Mouse (Mus musculus) forebrain, embryonic 13.5 days (tissue): Measurements from ENCODE around the gene Casp14. TPM values are rescaled to one million over a fixed set of nuclear protein-coding genes. Genes with fewer than 3 reads are reported as not detected.
"Not testable (repeated sequence)": the region's sequence is repeated elsewhere in the genome, so short reads cannot be mapped to it uniquely, and the experiment has no call there.

Experiments
- ATAC-seq: fragments of 200-750 bp; cut with Nextera tagmentation; 2 replicates; pipeline ENCODE4 v1.8.0; 2017
- H3K27ac ChIP-seq: fragments of 300-500 bp; sonication (generic); 2 replicates; pipeline ENCODE4 v1.5.1; 2015; ENCODE audit warnings: inconsistent platforms, mild to moderate bottlenecking, moderate library complexity
- H3K27me3 ChIP-seq: fragments of 300-500 bp; sonication (generic); 2 replicates; pipeline ENCODE4 v1.6.1; 2015; ENCODE audit warnings: mild to moderate bottlenecking, inconsistent platforms
- H3K36me3 ChIP-seq: fragments of 300-500 bp; sonication (generic); 2 replicates; pipeline ENCODE4 v1.6.1; 2015; ENCODE audit warnings: mild to moderate bottlenecking, inconsistent platforms; ENCODE audit not compliant: poor library complexity, severe bottlenecking
- H3K4me1 ChIP-seq: fragments of 300-500 bp; sonication (generic); 2 replicates; pipeline ENCODE4 v1.6.1; 2015; ENCODE audit warnings: inconsistent platforms
- H3K4me2 ChIP-seq: fragments of 300-500 bp; sonication (generic); 2 replicates; pipeline ENCODE4 v1.6.1; 2015; ENCODE audit warnings: inconsistent platforms, mild to moderate bottlenecking, moderate library complexity
- H3K4me3 ChIP-seq: fragments of 300-500 bp; sonication (generic); 2 replicates; pipeline ENCODE4 v1.5.1; 2015; ENCODE audit warnings: mild to moderate bottlenecking, inconsistent platforms
- H3K9ac ChIP-seq: fragments of 300-500 bp; sonication (generic); 2 replicates; pipeline ENCODE4 v1.6.1; 2015; ENCODE audit warnings: mild to moderate bottlenecking, inconsistent platforms
- H3K9me3 ChIP-seq: fragments of 300-500 bp; sonication (generic); replicated peaks from 2 replicates; pipeline ENCODE4 v1.6.1; 2016; ENCODE audit warnings: inconsistent platforms
- WGBS: fragments of 180-500 bp; shearing (Covaris S2); methylation state at CpG from one replicate; pipeline ENCODE4 v1.1.7; 2015; 5-methylcytosine and 5-hydroxymethylcytosine counted together
- polyA plus RNA-seq: library from polyadenylated mRNA; unstranded; fragments of >200 nt; fragmentation: Nextera tagmentation; extraction: Ambion mirVana; gene quantifications from 2 replicates; pipeline ENCODE4 v1.2.1, GENCODE M21; 2015

The Casp14 gene
- polyA plus RNA-seq, 1 experiment from 2014 or later, result not detected

DNA sequence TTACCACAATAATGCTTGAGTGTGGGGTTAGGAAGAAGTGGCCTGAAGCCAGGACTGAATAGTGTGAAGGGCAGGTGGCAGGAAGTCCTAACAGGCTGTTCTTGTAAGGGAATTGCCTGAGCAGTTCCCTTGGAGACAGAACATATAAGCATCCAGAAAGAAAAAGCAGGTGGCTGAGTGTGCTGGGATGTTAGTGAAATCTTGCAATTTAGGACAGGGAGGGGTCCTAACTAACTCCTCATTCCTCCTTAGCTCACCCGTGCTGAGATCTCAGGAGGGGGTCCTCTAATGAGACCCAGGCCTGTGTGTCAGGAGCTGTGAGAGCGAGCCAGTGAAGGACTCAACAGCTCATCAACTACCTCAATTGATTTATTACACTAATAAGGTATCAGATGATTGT is 5.3 kb upstream of the Casp14 start:
- Histone ChIP-seq H3K27me3 (no peaks in the 10 kb centered on the region), H3K9ac (no peak overlapping the region), H3K4me3 (no peak overlapping the region), H3K9me3 (no peaks in the 10 kb centered on the region), H3K27ac (no peak overlapping the region), H3K36me3 (no peaks in the 10 kb centered on the region), H3K4me1 (peaks cover 7% of the 10 kb centered on the region; the same call in 1 of the 2 replicates), H3K4me2 (no peak overlapping the region)
- 13% methylated on average over 2 of the region's 2 CpGs for WGBS
- ATAC-seq, result no peak

DNA sequence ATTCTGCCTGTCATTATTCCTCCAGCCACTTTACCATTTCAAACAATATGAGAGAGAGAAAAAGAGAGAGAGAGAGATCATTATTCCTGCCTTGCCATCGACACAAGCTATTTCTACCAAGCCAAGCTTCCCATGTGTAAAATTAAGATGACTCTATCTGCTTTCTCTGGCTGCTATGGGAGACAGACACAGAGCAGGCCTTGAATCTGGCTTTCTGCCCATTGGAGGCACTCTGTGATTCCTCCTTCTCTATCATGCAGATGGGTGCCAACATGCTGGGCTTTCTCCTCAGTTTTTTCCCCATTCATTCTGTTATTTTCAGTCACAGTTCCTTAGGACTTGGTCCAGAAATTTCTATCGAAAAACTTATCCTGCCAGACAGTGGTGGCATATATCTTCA is 4.6 kb upstream of the Casp14 start:
- H3K9ac ChIP-seq, result no peak overlapping the region
- H3K27ac ChIP-seq, result no peak overlapping the region
- 53% methylated on average over 2 of the region's 2 CpGs for WGBS
- peaks cover 7% of the 10 kb centered on the region; the same call in 1 of the 2 replicates for H3K4me1 ChIP-seq
- no peak overlapping the region for H3K4me3 ChIP-seq
- H3K4me2 ChIP-seq, result no peak overlapping the region
- no peaks in the 10 kb centered on the region for H3K9me3 ChIP-seq
- H3K27me3 ChIP-seq, result no peaks in the 10 kb centered on the region
- H3K36me3 ChIP-seq, result no peaks in the 10 kb centered on the region
- ATAC-seq, result peak; percentile 84; the same call in 1 of the 2 replicates

DNA sequence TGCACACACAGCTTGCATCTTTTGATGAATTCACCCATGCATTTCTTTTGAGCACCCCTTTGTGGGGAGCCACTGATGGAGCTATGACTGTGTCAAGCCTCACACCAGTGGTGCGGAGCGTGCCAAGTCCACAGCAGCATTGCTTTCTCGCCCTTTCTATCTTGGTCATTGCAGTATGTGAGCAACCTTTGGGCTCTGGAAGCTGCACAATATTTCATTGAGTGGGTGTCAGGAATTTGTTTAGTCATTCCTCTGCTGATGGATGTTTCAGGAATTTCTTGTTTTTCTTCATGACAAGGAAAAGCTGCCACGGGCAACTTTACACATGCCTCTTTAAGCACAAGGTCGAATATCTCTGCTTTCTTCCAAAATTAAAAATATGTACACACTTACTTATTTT is 3.9 kb upstream of the Casp14 start:
- ATAC-seq, result no peak
- Histone ChIP-seq H3K4me3 (no peak overlapping the region), H3K27me3 (no peaks in the 10 kb centered on the region), H3K4me1 (peaks cover 7% of the 10 kb centered on the region; the same call in 1 of the 2 replicates), H3K27ac (no peak overlapping the region), H3K36me3 (no peaks in the 10 kb centered on the region), H3K4me2 (no peak overlapping the region), H3K9me3 (no peaks in the 10 kb centered on the region), H3K9ac (no peak overlapping the region)
- 94% methylated on average over 5 of the region's 5 CpGs for WGBS

DNA sequence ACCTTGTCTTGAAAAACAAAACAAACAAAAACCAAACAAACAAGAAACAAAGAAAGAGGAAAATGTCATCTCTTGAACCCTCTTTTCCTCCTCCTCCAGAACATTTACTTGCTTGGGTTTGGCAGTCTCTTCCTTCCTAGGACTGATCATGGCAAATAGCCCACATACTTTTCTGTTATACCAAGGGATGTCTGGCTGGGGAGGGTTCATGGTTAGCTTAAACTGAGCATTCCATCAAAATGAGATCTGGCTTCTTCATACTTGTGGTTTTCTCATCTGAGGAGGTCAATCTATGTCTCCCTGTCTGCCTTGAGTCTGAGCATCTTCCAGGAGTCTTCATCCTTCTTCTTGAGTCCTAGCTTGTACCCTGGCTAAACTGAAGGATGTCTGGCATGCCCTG is 1.9 kb downstream of the Casp14 start:
- Histone ChIP-seq H3K9me3 (no peaks in the 10 kb centered on the region), H3K27me3 (no peaks in the 10 kb centered on the region), H3K4me1 (no peaks in the 10 kb centered on the region), H3K36me3 (no peaks in the 10 kb centered on the region), H3K4me3 (no peak overlapping the region), H3K27ac (no peak overlapping the region), H3K4me2 (no peak overlapping the region), H3K9ac (no peak overlapping the region)
- no peak for ATAC-seq

DNA sequence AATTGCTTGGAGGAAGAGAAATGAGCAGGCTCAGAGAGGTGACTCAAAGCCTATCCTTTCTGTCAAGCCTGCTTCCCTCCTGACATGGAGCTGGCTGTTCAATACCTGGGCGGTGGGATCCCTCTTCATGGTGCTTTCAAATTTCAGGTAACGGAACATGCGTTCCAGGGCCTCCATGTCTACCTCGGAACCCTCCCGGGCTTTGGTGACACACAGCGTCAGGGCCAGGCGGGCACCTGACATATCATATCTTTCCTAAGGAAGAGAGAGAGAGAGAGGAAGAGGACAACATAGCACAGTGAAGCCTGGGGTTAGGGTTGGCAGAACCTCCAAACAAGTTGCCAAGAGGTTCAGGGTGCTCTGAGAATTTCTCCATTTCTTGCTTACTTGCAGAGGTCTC is 2.9 kb downstream of the Casp14 start:
- H3K36me3 ChIP-seq, result no peaks in the 10 kb centered on the region
- ATAC-seq, result no peak
- no peak overlapping the region for H3K4me2 ChIP-seq
- H3K27ac ChIP-seq, result no peak overlapping the region
- H3K4me3 ChIP-seq, result no peak overlapping the region
- H3K9me3 ChIP-seq, result no peaks in the 10 kb centered on the region
- no peak overlapping the region for H3K9ac ChIP-seq
- WGBS, result 95% methylated on average over 7 of the region's 7 CpGs
- no peaks in the 10 kb centered on the region for H3K27me3 ChIP-seq
- H3K4me1 ChIP-seq, result no peaks in the 10 kb centered on the region

DNA sequence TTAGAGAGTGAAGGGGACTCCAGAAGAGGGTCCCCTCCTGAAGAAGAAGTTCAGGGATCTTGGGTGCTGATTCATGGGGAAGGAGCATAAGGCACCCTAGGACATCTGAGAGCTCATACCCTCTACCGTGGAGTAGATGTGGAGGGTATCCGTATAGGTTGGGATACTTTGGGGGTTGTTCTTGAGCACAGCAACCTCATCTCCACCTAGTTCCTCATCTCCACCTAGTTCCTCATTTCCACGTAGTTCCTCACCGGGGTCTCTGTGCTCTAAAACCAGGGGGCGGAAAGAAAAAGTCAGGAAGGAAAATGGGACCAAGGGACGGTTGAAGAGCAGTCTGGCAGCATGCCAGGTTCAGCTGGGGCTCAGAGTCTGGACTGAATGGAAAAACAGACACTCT is 4.0 kb downstream of the Casp14 start:
- no peaks in the 10 kb centered on the region for H3K9me3 ChIP-seq
- ATAC-seq, result no peak
- H3K9ac ChIP-seq, result no peak overlapping the region
- H3K4me2 ChIP-seq, result no peak overlapping the region
- H3K27me3 ChIP-seq, result no peaks in the 10 kb centered on the region
- H3K36me3 ChIP-seq, result no peaks in the 10 kb centered on the region
- no peaks in the 10 kb centered on the region for H3K4me1 ChIP-seq
- H3K4me3 ChIP-seq, result no peak overlapping the region
- WGBS, result 85% methylated on average over 6 of the region's 6 CpGs
- H3K27ac ChIP-seq, result no peak overlapping the region

DNA sequence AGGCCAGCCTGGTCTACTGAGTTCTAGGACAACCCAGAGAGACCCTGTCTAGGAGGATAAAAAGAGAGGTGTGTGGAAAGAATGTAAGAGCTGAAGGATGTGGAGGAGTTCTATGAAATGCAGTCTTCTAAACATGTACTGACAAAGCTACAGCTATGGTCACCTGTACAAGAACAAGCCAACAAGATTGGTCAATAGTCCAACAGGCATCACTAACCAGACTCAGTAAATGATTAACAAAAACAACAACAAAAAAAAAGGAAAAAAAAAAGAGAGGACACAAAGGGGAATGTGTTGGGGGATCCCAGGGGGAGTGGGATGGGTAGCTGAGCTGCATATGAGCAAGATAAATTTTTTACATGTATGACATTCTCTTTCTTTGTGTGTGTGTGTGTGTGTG is 7.4 kb downstream of the Casp14 start:
- Histone ChIP-seq H3K9ac (no peak overlapping the region), H3K4me2 (no peak overlapping the region), H3K27ac (no peak overlapping the region), H3K36me3 (no peaks in the 10 kb centered on the region), H3K4me3 (no peak overlapping the region), H3K9me3 (no peaks in the 10 kb centered on the region), H3K27me3 (no peaks in the 10 kb centered on the region), H3K4me1 (no peaks in the 10 kb centered on the region)
- ATAC-seq, result no peak

DNA sequence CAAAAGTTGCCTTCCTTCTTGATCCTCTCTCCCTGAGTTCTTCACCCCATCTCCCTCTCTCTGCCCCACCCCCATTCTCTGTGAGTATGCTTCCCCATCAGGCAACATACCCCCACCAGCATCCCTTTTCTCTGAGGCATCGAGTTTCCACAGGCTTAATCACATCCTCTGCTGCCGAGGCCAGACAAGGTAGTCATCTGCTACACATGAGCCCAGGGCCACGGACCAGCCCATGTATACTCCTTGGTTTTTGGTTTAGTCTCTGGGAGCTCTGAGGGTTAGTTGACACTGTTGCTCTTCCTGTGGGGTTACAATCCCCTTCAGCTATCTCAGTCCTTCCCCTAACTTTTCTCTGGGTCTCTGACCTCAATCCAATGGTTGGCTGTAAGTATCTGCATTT is 17.2 kb downstream of the Casp14 start:
- Histone ChIP-seq H3K9me3 (no peaks in the 10 kb centered on the region), H3K36me3 (no peaks in the 10 kb centered on the region), H3K4me2 (no peak overlapping the region), H3K27me3 (no peaks in the 10 kb centered on the region), H3K4me1 (no peaks in the 10 kb centered on the region), H3K27ac (no peak overlapping the region), H3K9ac (no peak overlapping the region), H3K4me3 (no peak overlapping the region)
- 47% methylated on average over 3 of the region's 3 CpGs for WGBS
- no peak for ATAC-seq

DNA sequence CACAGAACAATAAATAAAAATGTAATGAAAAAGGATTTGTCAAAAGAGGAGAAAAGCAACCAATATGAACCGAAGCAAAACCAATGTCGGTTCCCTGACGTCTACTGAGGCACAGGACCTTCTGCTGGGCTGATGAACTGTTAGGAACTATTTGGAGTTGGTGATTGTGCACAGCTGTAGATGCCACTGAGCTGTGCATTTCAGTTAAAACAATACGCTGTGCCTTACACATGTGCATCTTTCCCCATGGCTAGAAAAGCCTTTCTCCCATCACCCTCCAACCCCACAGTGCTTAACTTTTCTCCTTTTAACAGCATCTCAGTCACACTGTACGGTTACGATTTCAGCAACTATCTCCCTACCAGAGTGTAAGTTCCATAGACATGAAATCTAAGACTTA is 28.1 kb downstream of the Casp14 start:
- WGBS, result 94% methylated on average over 6 of the region's 6 CpGs
- ATAC-seq, result no peak
- Histone ChIP-seq H3K4me1 (no peaks in the 10 kb centered on the region), H3K9me3 (no peaks in the 10 kb centered on the region), H3K4me3 (no peak overlapping the region), H3K9ac (no peak overlapping the region), H3K27me3 (no peaks in the 10 kb centered on the region), H3K4me2 (no peak overlapping the region), H3K27ac (no peak overlapping the region), H3K36me3 (no peaks in the 10 kb centered on the region)

DNA sequence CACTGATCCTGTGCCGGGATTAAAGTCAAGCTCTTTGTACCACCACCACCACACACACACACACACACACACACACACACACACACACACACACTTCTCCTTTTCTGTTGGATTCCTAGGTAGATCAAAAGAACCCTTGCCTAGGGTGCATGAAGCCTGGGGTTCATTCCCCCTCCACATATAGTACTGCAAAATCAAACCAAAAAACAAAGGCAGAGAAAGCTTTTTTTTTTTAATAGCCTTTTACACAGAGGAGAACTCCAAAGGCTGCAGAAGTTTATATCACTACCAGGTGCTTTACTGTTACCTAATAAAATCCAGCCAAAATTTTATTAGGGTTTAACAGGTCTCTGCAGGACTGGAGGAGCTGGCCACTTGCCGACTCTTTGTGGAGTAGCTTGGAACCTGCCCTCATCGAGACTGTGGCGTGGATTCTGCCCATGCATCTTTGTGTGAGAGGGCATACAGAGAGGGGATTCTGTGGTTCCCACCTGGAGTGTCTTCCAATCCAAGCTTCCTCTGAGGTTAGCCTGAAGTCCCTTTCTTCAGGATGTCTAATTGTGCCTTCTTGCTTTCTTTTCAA is 31.0 kb downstream of the Casp14 start:
- no peak for ATAC-seq
- no peaks in the 10 kb centered on the region for H3K4me1 ChIP-seq
- H3K4me2 ChIP-seq, result no peak overlapping the region
- 64% methylated on average over 4 of the region's 4 CpGs for WGBS
- no peaks in the 10 kb centered on the region for H3K9me3 ChIP-seq
- no peaks in the 10 kb centered on the region for H3K36me3 ChIP-seq
- H3K27ac ChIP-seq, result no peak overlapping the region
- no peak overlapping the region for H3K9ac ChIP-seq
- H3K4me3 ChIP-seq, result no peak overlapping the region
- H3K27me3 ChIP-seq, result no peaks in the 10 kb centered on the region

DNA sequence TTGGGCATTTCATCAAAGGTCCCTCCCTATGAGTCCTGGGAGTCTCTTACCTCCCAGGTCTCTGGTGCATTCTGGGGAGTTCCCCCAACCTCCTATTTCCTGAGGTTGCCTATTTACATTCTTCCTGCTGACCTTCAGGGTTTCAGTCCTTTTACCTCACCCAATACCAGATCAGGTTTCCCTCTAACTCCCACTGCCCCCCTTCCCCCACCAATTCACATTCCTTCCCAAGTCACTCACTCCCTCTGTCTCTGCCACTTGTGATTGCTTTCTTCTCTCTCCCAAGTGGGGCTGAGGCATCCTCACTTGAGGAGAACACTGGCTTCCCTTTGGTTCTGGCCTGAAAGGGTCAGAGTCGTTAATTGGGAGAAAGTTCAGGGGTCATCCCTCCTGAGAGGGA is 48.0 kb downstream of the Casp14 start:
- not testable (repeated sequence) for H3K4me2 ChIP-seq, H3K4me3 ChIP-seq, H3K9ac ChIP-seq, H3K36me3 ChIP-seq, H3K4me1 ChIP-seq, H3K27ac ChIP-seq, ATAC-seq, H3K9me3 ChIP-seq, H3K27me3 ChIP-seq
- WGBS, result 21% methylated on average over 1 of the region's 1 CpGs

DNA sequence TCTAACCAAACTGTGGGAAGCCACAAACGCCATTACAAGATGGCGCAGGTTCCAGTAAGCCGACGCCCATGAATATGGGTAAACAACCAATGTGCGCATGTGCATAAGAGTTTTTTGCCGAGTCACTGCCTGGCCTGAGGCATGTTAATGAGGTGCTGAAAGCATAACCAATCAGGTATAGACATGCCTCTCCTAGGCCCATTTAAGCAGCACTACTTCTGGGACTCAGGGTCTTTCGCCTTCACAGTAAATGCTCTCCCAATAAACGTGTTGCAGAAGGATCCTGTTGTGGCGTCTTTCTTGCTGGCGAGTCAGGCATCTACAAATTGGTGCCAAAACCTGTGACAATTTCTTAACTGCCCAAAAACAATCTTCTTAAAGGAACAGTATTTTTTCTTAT is 51.4 kb downstream of the Casp14 start:
- WGBS, result 93% methylated on average over 10 of the region's 10 CpGs
- not testable (repeated sequence) for H3K27me3 ChIP-seq, H3K36me3 ChIP-seq, H3K9ac ChIP-seq, ATAC-seq, H3K9me3 ChIP-seq, H3K4me3 ChIP-seq, H3K27ac ChIP-seq, H3K4me2 ChIP-seq, H3K4me1 ChIP-seq

DNA sequence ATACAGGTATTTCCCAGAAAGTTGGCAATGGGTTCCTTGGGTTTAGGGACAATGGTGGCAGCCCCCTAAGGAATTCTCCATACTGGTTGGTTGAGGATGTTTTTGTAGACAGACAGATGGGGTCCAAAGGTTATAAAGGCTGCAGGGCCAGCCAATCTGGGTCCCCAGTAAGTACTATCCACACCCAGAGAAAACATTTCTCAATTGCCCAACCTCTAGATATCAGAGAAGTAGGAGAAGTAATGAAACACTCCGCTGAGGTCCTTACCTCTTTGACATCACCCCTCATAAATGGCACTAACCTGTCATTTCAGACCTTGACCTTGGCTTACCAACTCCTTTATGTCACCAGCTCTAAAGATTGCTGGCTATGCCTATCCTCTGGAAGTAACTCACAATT is 53.5 kb downstream of the Casp14 start:
- H3K4me3 ChIP-seq, result no peak overlapping the region
- H3K27me3 ChIP-seq, result no peaks in the 10 kb centered on the region
- H3K4me1 ChIP-seq, result no peaks in the 10 kb centered on the region
- no peaks in the 10 kb centered on the region for H3K36me3 ChIP-seq
- H3K27ac ChIP-seq, result no peak overlapping the region
- ATAC-seq, result no peak
- no peak overlapping the region for H3K9ac ChIP-seq
- no peaks in the 10 kb centered on the region for H3K9me3 ChIP-seq
- WGBS, result 90% methylated on average over 1 of the region's 1 CpGs
- H3K4me2 ChIP-seq, result no peak overlapping the region
